Mouse (Mus musculus) olfactory bulb, adult 2 months (tissue): ENCODE measurements around the gene Rab28.

Experiments
- CTCF ChIP-seq: fragments of 200-500 bp; IDR thresholded peaks from 2 replicates; pipeline ENCODE4 v1.5.1; 2012; ENCODE audit warnings: low read depth, mild to moderate bottlenecking, low read length, moderate library complexity; ENCODE audit not compliant: insufficient read depth
- POLR2A ChIP-seq: fragments of 200-500 bp; IDR thresholded peaks from 2 replicates; pipeline ENCODE4 v1.6.1; 2012; ENCODE audit warnings: mild to moderate bottlenecking, low read depth, low read length, moderate library complexity; ENCODE audit not compliant: insufficient read depth

DNA sequence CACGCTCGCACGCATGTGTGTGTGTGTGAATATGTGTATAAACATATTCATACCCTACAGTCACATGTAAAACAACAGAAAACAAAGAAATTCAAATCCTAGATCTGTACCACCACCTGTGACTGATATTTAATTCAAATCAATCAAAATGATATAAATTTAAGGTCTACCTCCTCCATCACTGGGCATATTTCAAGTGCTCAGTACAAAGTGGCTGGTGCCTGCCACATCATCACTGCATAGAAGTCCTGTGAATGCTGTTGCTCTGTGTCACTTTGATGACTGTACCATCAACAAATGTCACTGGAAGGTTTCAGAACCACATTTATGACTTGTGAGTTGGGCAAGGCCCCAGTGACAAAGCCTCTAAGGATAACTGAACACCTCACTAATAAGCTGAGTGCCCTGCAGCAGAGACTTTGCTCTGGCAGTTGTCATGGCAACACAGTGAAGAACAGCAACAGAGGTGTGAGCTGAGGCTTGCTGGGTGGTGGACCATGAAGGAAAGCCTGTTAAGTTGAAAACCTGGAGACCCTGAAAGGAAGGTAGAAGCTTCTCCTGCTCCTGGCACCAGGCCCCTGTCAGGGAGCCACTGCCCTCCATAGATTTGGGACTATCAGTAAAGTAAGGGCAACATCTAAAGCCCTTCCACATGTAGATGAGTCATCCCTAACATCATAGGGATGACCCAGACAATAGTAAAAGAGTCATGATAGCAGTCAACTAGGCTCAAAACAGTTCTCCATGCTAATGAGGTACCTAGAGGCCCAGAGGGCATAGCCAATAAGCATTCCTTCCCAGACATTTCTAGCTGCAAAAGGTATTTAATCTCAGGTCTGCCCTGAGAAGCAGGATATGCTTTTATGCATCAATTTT is 111.5 kb downstream of the Rab28 start:
- TF ChIP-seq CTCF (no peak), POLR2A (no peak)
